Mouse (Mus musculus) limb, embryonic 11.5 days (tissue): ENCODE results near the gene Bcl7a. TPM values are rescaled to one million over a fixed set of nuclear protein-coding genes. Genes with fewer than 3 reads are reported as not detected.

ENCODE experiments used
- ATAC-seq: fragments of 200-750 bp; cut with Nextera tagmentation; 2 replicates; pipeline ENCODE4 v1.8.0; 2017; ENCODE audit warnings: low read depth; ENCODE audit not compliant: insufficient number of reproducible peaks, low FRiP score, low TSS enrichment
- DNase-seq: peaks from one replicate; pipeline ENCODE4 v3.0.0-alpha.2; 2015; ENCODE audit warnings: low spot score
- H3K27ac ChIP-seq: fragments of 300-500 bp; sonication (generic); replicated peaks from 2 replicates; pipeline ENCODE4 v1.5.1; 2014; ENCODE audit warnings: low read depth, mild to moderate bottlenecking, low read length
- H3K27me3 ChIP-seq: fragments of 300-500 bp; sonication (generic); 2 replicates; pipeline ENCODE4 v1.6.1; 2014; ENCODE audit warnings: mild to moderate bottlenecking, low read length, mixed read lengths; ENCODE audit not compliant: control insufficient read depth, insufficient read depth
- H3K36me3 ChIP-seq: fragments of 300-500 bp; sonication (generic); 2 replicates; pipeline ENCODE4 v1.6.1; 2014; ENCODE audit warnings: mild to moderate bottlenecking, low read length, moderate library complexity, mixed read lengths; ENCODE audit not compliant: control insufficient read depth, insufficient read depth
- H3K4me1 ChIP-seq: fragments of 300-500 bp; sonication (generic); 2 replicates; pipeline ENCODE4 v1.6.1; 2014; ENCODE audit warnings: low read length, mixed read lengths; ENCODE audit not compliant: control insufficient read depth, insufficient read depth
- H3K4me2 ChIP-seq: fragments of 300-500 bp; sonication (generic); 2 replicates; pipeline ENCODE4 v1.6.1; 2014; ENCODE audit warnings: low read depth, mild to moderate bottlenecking, moderate library complexity; ENCODE audit not compliant: severe bottlenecking
- H3K4me3 ChIP-seq: fragments of 300-500 bp; sonication (generic); 2 replicates; pipeline ENCODE4 v1.5.1; 2014; ENCODE audit warnings: low read depth, low read length
- H3K9ac ChIP-seq: fragments of 300-500 bp; sonication (generic); 2 replicates; pipeline ENCODE4 v1.6.1; 2014; ENCODE audit warnings: mild to moderate bottlenecking, low read length
- H3K9me3 ChIP-seq: fragments of 300-500 bp; sonication (generic); 2 replicates; pipeline ENCODE4 v1.6.1; 2016; ENCODE audit warnings: low read length; ENCODE audit not compliant: control insufficient read depth
- WGBS: fragments of 180-500 bp; shearing (Covaris S2); extraction: QIAGEN DNeasy Blood & Tissue Kit; methylation state at CpG from one replicate; pipeline ENCODE4 v1.1.7; 2014; 5-methylcytosine and 5-hydroxymethylcytosine counted together
- polyA plus RNA-seq: library from polyadenylated mRNA; unstranded; fragments of >200 nt; fragmentation: Nextera tagmentation; extraction: Ambion mirVana; gene quantifications from 2 replicates; pipeline ENCODE4 v1.2.1, GENCODE M21; 2014

The Bcl7a gene
- polyA plus RNA-seq, 1 experiment from 2014 or later, result 44.4 TPM

DNA sequence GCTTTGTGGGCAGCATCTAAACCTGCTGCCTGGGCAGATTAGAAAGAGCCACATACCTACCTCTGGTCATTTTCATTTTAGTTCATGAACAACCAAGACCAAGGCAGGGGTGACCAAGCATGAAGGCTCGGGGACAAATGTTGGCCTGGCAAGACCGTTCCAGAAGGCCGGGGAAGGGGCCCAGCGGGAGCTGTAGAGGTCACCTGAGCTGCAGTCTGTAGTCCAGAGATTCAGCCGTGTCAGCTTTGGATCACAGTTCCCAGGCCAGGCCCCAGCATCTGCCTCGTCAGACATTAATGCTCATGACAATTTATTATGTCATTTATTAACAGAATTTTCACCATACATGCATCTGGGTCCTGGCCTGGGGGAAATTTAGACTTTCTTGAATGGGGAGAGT is 15.8 kb downstream of the Bcl7a start:
- H3K9me3 ChIP-seq, result no peaks in the 10 kb centered on the region
- H3K27ac ChIP-seq, result no peak overlapping the region
- no peak for ATAC-seq
- no peak for DNase-seq
- H3K27me3 ChIP-seq, result no peaks in the 10 kb centered on the region
- H3K36me3 ChIP-seq, result peaks cover 40% of the 10 kb centered on the region
- H3K4me2 ChIP-seq, result no peak overlapping the region
- H3K9ac ChIP-seq, result no peak overlapping the region
- H3K4me1 ChIP-seq, result no peaks in the 10 kb centered on the region
- WGBS, result 91% methylated on average over 6 of the region's 6 CpGs
- no peak overlapping the region for H3K4me3 ChIP-seq

DNA sequence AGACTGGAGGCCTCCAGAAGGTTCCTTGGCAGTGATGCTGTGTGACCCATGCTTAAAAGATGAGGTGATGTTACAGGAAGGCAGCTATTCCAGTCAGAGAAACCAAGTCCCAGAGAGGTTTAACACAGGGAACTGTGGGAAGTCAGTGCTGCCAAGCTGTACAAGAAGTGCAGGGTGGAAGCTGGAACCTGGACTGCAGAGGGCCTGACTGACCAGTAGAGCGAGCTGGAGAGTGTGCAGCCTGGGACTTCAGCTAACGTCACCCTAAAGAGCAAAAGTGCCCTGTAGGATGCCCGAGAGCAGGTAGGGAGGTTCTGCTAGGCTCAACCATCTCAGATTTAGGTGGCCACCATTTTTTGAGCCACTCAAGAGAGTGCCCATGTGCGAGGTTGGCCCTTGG is 19.3 kb downstream of the Bcl7a start:
- Histone ChIP-seq H3K4me2 (no peak overlapping the region), H3K27me3 (no peaks in the 10 kb centered on the region), H3K27ac (no peak overlapping the region), H3K9ac (no peak overlapping the region), H3K4me1 (no peaks in the 10 kb centered on the region), H3K4me3 (no peak overlapping the region), H3K9me3 (no peaks in the 10 kb centered on the region), H3K36me3 (peaks cover 27% of the 10 kb centered on the region)
- WGBS, result 91% methylated on average over 4 of the region's 4 CpGs
- ATAC-seq, result no peak
- no peak for DNase-seq

DNA sequence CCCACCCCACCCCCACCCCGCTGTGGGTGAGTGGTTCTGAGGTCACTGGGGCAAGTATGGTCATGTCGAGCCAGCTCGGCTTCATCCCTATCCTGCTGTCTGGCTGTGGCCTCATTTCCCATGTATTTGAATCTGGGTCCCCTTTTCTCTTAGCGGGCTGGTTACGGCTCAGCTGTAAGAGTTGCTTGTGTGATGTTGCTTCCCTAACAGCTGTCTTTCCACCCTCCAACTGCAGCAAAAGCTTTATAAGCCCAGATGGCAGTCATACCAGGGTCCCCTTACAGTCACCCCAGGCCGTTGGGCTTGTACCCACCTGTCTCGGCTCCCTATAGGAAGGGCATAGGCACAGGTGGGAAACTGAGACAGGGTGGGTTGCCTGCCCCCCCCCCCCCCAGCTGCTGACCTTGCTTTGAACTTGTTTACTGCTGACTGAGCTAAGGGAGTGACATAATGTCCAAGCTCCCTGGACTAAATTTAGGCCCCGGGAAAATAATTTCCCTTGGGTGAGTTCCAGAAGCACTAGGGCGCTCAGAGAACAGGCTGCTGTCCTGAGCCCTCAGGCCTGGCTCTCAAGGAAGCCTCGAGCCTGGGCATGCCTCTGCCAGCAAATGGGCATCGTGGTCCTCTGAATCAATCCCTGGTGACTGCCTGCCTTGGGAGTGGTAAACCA is 20.8 kb downstream of the Bcl7a start:
- no peak overlapping the region for H3K4me3 ChIP-seq
- H3K4me1 ChIP-seq, result no peaks in the 10 kb centered on the region
- no peaks in the 10 kb centered on the region for H3K9me3 ChIP-seq
- peaks cover 23% of the 10 kb centered on the region for H3K36me3 ChIP-seq
- H3K27ac ChIP-seq, result no peak overlapping the region
- ATAC-seq (no peak), DNase-seq (no peak)
- no peaks in the 10 kb centered on the region for H3K27me3 ChIP-seq
- H3K9ac ChIP-seq, result no peak overlapping the region
- WGBS, result 85% methylated on average over 11 of the region's 11 CpGs
- no peak overlapping the region for H3K4me2 ChIP-seq

DNA sequence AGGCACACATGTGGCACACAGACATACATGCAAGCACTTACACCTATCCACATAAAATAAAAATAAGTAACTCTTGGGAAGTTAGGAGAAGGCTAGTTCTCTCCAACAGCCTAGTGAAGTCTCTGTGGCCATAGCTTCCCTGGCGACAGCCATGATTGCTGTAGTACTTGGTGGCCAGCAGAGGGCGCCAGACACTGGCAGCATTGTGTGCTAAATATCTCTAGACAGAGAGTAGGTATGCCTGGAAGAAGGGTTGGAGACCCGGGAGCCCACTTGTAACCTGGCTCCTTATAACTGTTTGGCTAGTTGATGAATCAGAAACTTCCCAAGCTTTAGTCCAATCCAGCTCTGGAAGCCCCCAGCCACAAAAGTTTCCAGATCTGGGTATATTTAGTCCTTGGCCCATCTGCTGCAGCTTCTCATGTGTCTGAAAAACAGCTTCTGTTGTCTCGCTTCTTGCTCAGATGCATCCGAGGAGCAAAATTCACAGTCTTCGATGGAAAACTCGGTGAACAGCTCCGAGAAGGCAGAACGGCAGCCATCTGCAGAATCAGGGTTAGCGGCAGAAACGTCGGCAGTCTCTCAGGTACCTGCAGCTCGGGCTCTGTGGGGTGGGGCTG is 25.3 kb downstream of the Bcl7a start:
- peak; percentile 74 for DNase-seq
- 81% methylated on average over 13 of the region's 13 CpGs for WGBS

DNA sequence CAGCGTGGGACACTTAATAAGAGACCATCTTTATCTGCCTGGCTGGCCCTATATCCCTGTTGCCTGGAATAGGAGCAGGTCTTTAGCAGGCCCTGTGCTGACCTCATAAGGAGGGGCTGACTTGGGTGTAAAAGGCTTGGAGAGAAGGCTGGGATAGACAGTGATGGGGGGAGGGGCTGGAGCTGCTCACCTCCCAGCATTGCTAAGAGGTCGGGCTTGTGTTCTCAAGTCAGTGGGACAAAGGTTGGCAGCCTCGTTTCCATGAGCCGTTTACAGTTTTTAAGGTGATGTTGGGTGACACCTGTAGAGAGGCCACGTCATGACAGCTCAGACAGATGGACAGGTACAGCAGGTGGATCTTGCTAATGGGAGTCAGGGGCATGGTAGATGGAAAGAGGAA is 26.4 kb downstream of the Bcl7a start:
- Histone ChIP-seq H3K4me1 (no peaks in the 10 kb centered on the region), H3K36me3 (peaks cover 31% of the 10 kb centered on the region), H3K4me2 (no peak overlapping the region), H3K4me3 (no peak overlapping the region), H3K9me3 (no peaks in the 10 kb centered on the region), H3K27ac (no peak overlapping the region), H3K27me3 (no peaks in the 10 kb centered on the region), H3K9ac (no peak overlapping the region)
- WGBS, result 92% methylated on average over 5 of the region's 5 CpGs
- no peak for DNase-seq
- ATAC-seq, result no peak

More for the DNA sequence above, 25.3 kb downstream of the Bcl7a start:
- Histone ChIP-seq H3K4me3 (no peak overlapping the region), H3K27me3 (no peaks in the 10 kb centered on the region), H3K9me3 (no peaks in the 10 kb centered on the region), H3K4me1 (no peaks in the 10 kb centered on the region), H3K27ac (no peak overlapping the region), H3K9ac (no peak overlapping the region), H3K36me3 (peaks cover 32% of the 10 kb centered on the region), H3K4me2 (no peak overlapping the region)
- no peak for ATAC-seq

DNA sequence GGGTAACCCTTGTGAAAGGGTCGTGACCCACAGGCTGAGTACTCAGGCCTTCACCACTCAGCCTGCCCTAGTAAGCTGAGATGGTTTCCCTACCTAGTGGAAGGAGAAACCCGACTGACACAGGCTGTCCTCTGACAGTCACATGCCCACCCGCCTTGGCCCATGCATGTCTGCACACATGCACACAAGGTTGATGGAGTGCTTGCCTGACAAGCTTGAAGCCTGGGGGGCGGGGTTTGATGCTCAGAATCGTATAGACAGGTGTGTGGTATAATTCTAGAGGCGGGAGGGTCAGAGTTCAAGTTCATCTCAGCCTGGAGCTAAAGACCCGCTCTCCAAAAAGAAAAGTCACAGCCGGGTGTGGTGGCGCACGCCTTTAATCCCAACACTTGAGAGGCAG is 31.6 kb downstream of the Bcl7a start:
- H3K27ac ChIP-seq, result no peak overlapping the region
- DNase-seq, result no peak
- no peak for ATAC-seq
- no peaks in the 10 kb centered on the region for H3K9me3 ChIP-seq
- WGBS, result 91% methylated on average over 10 of the region's 10 CpGs
- no peak overlapping the region for H3K4me3 ChIP-seq
- no peaks in the 10 kb centered on the region for H3K27me3 ChIP-seq
- peaks cover 22% of the 10 kb centered on the region; the same call in 1 of the 2 replicates for H3K36me3 ChIP-seq
- no peak overlapping the region for H3K9ac ChIP-seq
- H3K4me1 ChIP-seq, result no peaks in the 10 kb centered on the region
- no peak overlapping the region for H3K4me2 ChIP-seq

DNA sequence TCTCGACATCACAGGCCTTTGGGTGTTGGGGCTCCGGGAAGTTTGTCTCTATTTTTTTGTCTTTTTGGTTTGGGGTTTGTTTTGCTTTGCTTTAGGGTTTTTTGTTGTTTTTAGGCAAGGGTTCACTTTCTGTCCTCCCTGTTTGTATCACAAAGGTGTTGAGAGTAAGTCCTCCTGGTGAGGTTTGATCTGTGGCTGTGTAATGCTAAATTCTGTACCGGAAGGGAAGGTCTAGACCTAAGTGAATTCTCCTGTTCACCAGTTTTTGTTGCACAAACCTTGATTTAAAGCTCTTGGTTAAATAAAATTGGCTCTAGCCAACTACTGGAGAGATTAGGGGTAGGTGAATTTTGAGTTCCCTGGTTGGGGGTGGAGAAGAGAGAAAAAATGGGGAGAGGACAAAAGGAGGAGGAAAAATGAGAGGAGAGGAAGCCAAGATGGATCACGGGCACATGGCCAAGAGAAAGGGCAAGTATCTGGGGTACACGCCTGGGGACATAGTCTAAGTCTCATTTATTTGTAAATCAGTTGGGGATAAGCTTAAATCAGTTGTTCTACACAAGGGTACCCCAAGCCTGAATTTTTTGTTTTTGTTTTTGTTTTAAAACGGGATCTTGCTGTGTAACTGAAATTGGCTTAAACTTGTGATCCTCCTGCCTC is 32.3 kb downstream of the Bcl7a start:
- no peak overlapping the region for H3K4me3 ChIP-seq
- H3K4me1 ChIP-seq, result no peaks in the 10 kb centered on the region
- DNase-seq, result no peak
- no peak overlapping the region for H3K9ac ChIP-seq
- WGBS, result 93% methylated on average over 6 of the region's 6 CpGs
- H3K27me3 ChIP-seq, result no peaks in the 10 kb centered on the region
- no peak for ATAC-seq
- no peaks in the 10 kb centered on the region for H3K9me3 ChIP-seq
- no peak overlapping the region for H3K27ac ChIP-seq
- H3K4me2 ChIP-seq, result no peak overlapping the region
- peaks cover 18% of the 10 kb centered on the region; the same call in 1 of the 2 replicates for H3K36me3 ChIP-seq

DNA sequence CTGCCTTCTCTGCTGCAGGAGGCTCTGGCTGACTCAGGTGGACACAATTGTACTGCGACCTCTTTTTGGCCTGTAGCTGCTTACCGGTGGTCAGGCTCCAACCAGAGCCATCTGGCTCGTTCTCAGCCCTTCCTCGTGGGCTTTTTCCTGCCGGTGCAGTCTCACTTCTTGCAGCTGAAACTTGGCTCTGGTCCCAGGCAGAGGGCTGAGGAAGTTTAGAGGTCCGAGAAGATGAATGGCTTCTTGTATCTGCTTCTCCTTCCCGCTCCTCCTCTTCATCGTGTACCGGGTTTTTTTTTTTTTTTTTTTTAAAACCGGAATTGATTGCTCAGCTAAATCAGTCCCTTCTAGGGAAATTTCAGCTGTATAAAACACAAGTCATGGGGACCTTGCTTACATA is 32.9 kb downstream of the Bcl7a start:
- no peaks in the 10 kb centered on the region for H3K4me1 ChIP-seq
- H3K4me2 ChIP-seq, result no peak overlapping the region
- H3K9ac ChIP-seq, result no peak overlapping the region
- ATAC-seq (no peak), DNase-seq (no peak)
- H3K36me3 ChIP-seq, result peaks cover 11% of the 10 kb centered on the region; the same call in 1 of the 2 replicates
- no peaks in the 10 kb centered on the region for H3K9me3 ChIP-seq
- H3K4me3 ChIP-seq, result no peak overlapping the region
- H3K27ac ChIP-seq, result no peak overlapping the region
- H3K27me3 ChIP-seq, result no peaks in the 10 kb centered on the region
- 67% methylated on average over 10 of the region's 10 CpGs for WGBS
